Mouse (Mus musculus) C2C12 (cell line): Measurements from ENCODE around the gene Acyp1.

ENCODE experiments used
- CTCF ChIP-seq: IDR thresholded peaks from one replicate; pipeline ENCODE4 v1.5.1; 2011; ENCODE audit not compliant: control insufficient read depth, insufficient read depth, insufficient read length
- MAX ChIP-seq: IDR thresholded peaks from one replicate; pipeline ENCODE4 v1.6.1; 2011; ENCODE audit warnings: mild to moderate bottlenecking, control low read depth
- MYOD1 ChIP-seq: IDR thresholded peaks from one replicate; pipeline ENCODE4 v1.6.1; 2011; ENCODE audit warnings: low read depth; ENCODE audit not compliant: control insufficient read depth, insufficient read length
- USF1 ChIP-seq: IDR thresholded peaks from one replicate; pipeline ENCODE4 v1.6.1; 2011; ENCODE audit warnings: low read depth, mild to moderate bottlenecking, control low read depth, moderate library complexity

- TF ChIP-seq USF1 (no peak), CTCF (no peak), MAX (no peak), MYOD1 (no peak)
Measured at GRCm38 (mm10) chr12:85264531-85264930, 23.7 kb downstream of the Acyp1 start.
